Comparison of ENCODE assay signal across 8 mouse cellular contexts in genomic region chr2:53711213-53711612, GRCm38 (mm10).
A peak's percentile ranks its signal among the peaks of the same experiment; 100 is the strongest.
DNase-seq lines count a peak whose midpoint lies in the region; ATAC-seq and TF ChIP-seq lines count a peak whose summit lies in the region.
"Had no signal": no experiment of that assay in that cellular context is flagged by ENCODE, and none has a peak within 500 bp of the region (broad histone marks: within the 10 kb centered on the region; RNA-seq: fewer than 3 reads in every experiment).

No protein-coding gene starts in this region.

- no peak for TF ChIP-seq EP300 in liver, postnatal 0 days (IDR thresholded peaks at IDR 0.05; ENCODE audit: low read depth)

- H3K27ac ChIP-seq in midbrain, embryonic 15.5 days: no peak overlapping the region
- no peak overlapping the region for H3K27ac ChIP-seq in midbrain, embryonic 16.5 days (ENCODE audit: low read length)
- 0 out of 2 replicates have a peak overlapping the region, but pooled peaks have one; percentile 29 for H3K27ac ChIP-seq in forebrain, postnatal 0 days (ENCODE audit: low read depth, low read length)
- H3K27ac ChIP-seq in liver, postnatal 0 days (ENCODE audit: low read depth): no peak overlapping the region
- H3K27ac ChIP-seq: stomach, embryonic 15.5 days had no signal

- no peak overlapping the region for H3K4me2 ChIP-seq in midbrain, embryonic 15.5 days
- H3K4me2 ChIP-seq in midbrain, embryonic 16.5 days (ENCODE audit: low read length): no peak overlapping the region
- H3K4me2 ChIP-seq in forebrain, postnatal 0 days (ENCODE audit: low read depth): no peak overlapping the region
- H3K4me2 ChIP-seq in liver, postnatal 0 days (ENCODE audit: low read depth, low read length): no peak overlapping the region
- H3K4me2 ChIP-seq: stomach, embryonic 15.5 days had no signal

- H3K9me3 ChIP-seq in midbrain, embryonic 15.5 days: no peaks in the 10 kb centered on the region
- H3K9me3 ChIP-seq in midbrain, embryonic 16.5 days (replicated peaks; ENCODE audit: control insufficient read depth, low read length, poor library complexity, severe bottlenecking): no peaks in the 10 kb centered on the region
- no peaks in the 10 kb centered on the region for H3K9me3 ChIP-seq in forebrain, postnatal 0 days (ENCODE audit: low read length)
- no peaks in the 10 kb centered on the region for H3K9me3 ChIP-seq in liver, postnatal 0 days (ENCODE audit: low read length)
- H3K9me3 ChIP-seq: stomach, embryonic 15.5 days had no signal

- no peak for TF ChIP-seq POLR2A in lung, adult 2 months (IDR thresholded peaks at IDR 0.05; ENCODE audit: borderline replicate concordance, extremely low read depth, low read depth, low read length)

- H3K36me3 ChIP-seq in midbrain, embryonic 15.5 days (replicated peaks): no peaks in the 10 kb centered on the region
- H3K36me3 ChIP-seq in midbrain, embryonic 16.5 days (ENCODE audit: control insufficient read depth, insufficient read depth, low read length): no peaks in the 10 kb centered on the region
- H3K36me3 ChIP-seq in forebrain, postnatal 0 days (ENCODE audit: insufficient read depth): no peaks in the 10 kb centered on the region
- H3K36me3 ChIP-seq in liver, postnatal 0 days (replicated peaks; ENCODE audit: insufficient read depth, low read length): no peaks in the 10 kb centered on the region
- H3K36me3 ChIP-seq: stomach, embryonic 15.5 days had no signal

- ATAC-seq in midbrain, embryonic 15.5 days (replicated peaks): 0 out of 2 replicates have a peak, but pooled peaks have one; percentile 33
- ATAC-seq in midbrain, embryonic 16.5 days: no peak
- ATAC-seq in forebrain, postnatal 0 days: peak; percentile 93
- ATAC-seq in liver, postnatal 0 days: no peak

- 72% methylated on average over 3 of the region's 3 CpGs for WGBS in midbrain, embryonic 15.5 days
- 69% methylated on average over 3 of the region's 3 CpGs for WGBS in midbrain, embryonic 16.5 days
- 20% methylated on average over 3 of the region's 3 CpGs for WGBS in forebrain, postnatal 0 days
- WGBS in liver, postnatal 0 days (ENCODE audit: insufficient replicate concordance): 81% methylated on average over 3 of the region's 3 CpGs
- WGBS in lung, adult 2 months: 50% methylated on average over 3 of the region's 3 CpGs

- H3K4me3 ChIP-seq in midbrain, embryonic 15.5 days: no peak overlapping the region
- H3K4me3 ChIP-seq in midbrain, embryonic 16.5 days (ENCODE audit: low read depth, low read length): no peak overlapping the region
- no peak overlapping the region for H3K4me3 ChIP-seq in forebrain, postnatal 0 days (ENCODE audit: low read depth, low read length)
- no peak overlapping the region for H3K4me3 ChIP-seq in liver, postnatal 0 days (ENCODE audit: low read depth, low read length)
- H3K4me3 ChIP-seq in lung, adult 2 months (replicated peaks; ENCODE audit: extremely low read depth, low read depth, low read length): no peak overlapping the region
- H3K4me3 ChIP-seq: stomach, embryonic 15.5 days had no signal

- TF ChIP-seq CTCF in forebrain, postnatal 0 days (IDR thresholded peaks at IDR 0.05; ENCODE audit: low read depth): no peak
- no peak for TF ChIP-seq CTCF in liver, postnatal 0 days (IDR thresholded peaks at IDR 0.05; ENCODE audit: low read depth)
- TF ChIP-seq CTCF in lung, adult 2 months (IDR thresholded peaks at IDR 0.05; ENCODE audit: insufficient read depth, low read length): no peak

- H3K4me1 ChIP-seq in midbrain, embryonic 15.5 days: no peaks in the 10 kb centered on the region
- H3K4me1 ChIP-seq in midbrain, embryonic 16.5 days (ENCODE audit: control insufficient read depth, insufficient read depth, low read length): no peaks in the 10 kb centered on the region
- peaks cover 7% of the 10 kb centered on the region; the same call in 1 of the 2 replicates for H3K4me1 ChIP-seq in forebrain, postnatal 0 days (ENCODE audit: insufficient read depth)
- H3K4me1 ChIP-seq in liver, postnatal 0 days (ENCODE audit: insufficient read depth): no peaks in the 10 kb centered on the region
- H3K4me1 ChIP-seq in lung, adult 2 months (ENCODE audit: control insufficient read depth, insufficient read depth, low read length): no peaks in the 10 kb centered on the region
- H3K4me1 ChIP-seq: stomach, embryonic 15.5 days had no signal

- no peaks in the 10 kb centered on the region for H3K27me3 ChIP-seq in midbrain, embryonic 15.5 days (replicated peaks)
- H3K27me3 ChIP-seq in midbrain, embryonic 16.5 days (ENCODE audit: control insufficient read depth, insufficient read depth, low read depth, low read length): no peaks in the 10 kb centered on the region
- H3K27me3 ChIP-seq in forebrain, postnatal 0 days (ENCODE audit: insufficient read depth, low read length): no peaks in the 10 kb centered on the region
- H3K27me3 ChIP-seq in liver, postnatal 0 days (ENCODE audit: insufficient read depth, low read length): no peaks in the 10 kb centered on the region
- H3K27me3 ChIP-seq: stomach, embryonic 15.5 days had no signal

- peak; percentile 91 for DNase-seq in forebrain, postnatal 0 days
- DNase-seq in layer of hippocampus, postnatal 10 days (ENCODE audit: low spot score in 2 of 2): peak; percentile 36 to 49
- peak; percentile 42 for DNase-seq in skeletal muscle tissue, adult 2 months (ENCODE audit: low read depth, low spot score)
- DNase-seq in liver, postnatal 0 days: no peak
- no peak for DNase-seq in lung, adult 2 months

- no peak overlapping the region for H3K9ac ChIP-seq in midbrain, embryonic 15.5 days
- H3K9ac ChIP-seq in midbrain, embryonic 16.5 days (ENCODE audit: low read depth, low read length): no peak overlapping the region
- no peak overlapping the region for H3K9ac ChIP-seq in forebrain, postnatal 0 days
- H3K9ac ChIP-seq in liver, postnatal 0 days (replicated peaks): no peak overlapping the region
- H3K9ac ChIP-seq: stomach, embryonic 15.5 days had no signal

Comparison
In these comparisons a context has a peak if more than half of its experiments do, and no peak if none do; other contexts are left out.
1. ATAC-seq: peak in midbrain, embryonic 15.5 days (single experiment) and forebrain, postnatal 0 days (single experiment); none in midbrain, embryonic 16.5 days (single experiment) and liver, postnatal 0 days (single experiment).
2. DNase-seq: peak in forebrain, postnatal 0 days (single experiment), layer of hippocampus, postnatal 10 days (2 of 2) and skeletal muscle tissue, adult 2 months (single experiment); none in liver, postnatal 0 days (single experiment) and lung, adult 2 months (single experiment).